Mouse (Mus musculus) spleen, adult 2 months (tissue): ENCODE data around the gene Ica1l.

ENCODE experiments used
- CTCF ChIP-seq: fragments of 200-500 bp; IDR thresholded peaks from 2 replicates; pipeline ENCODE4 v1.5.1; 2011; ENCODE audit warnings: mild to moderate bottlenecking, inconsistent platforms; ENCODE audit not compliant: insufficient read depth, insufficient read length, insufficient replicate concordance; ENCODE audit errors: extremely low read depth
- POLR2A ChIP-seq: fragments of 200-500 bp; IDR thresholded peaks from 2 replicates; pipeline ENCODE4 v1.6.1; 2011; ENCODE audit warnings: low read depth, low read length, inconsistent platforms

GRCm38 (mm10) chr1:59942057-59942790 is 100.8 kb downstream of the Ica1l start:
- TF ChIP-seq CTCF (no peak), POLR2A (no peak)
